Mouse (Mus musculus) megakaryocyte, embryonic 14.5 days (primary cell): ENCODE results near the gene Col12a1. TPM values are rescaled to one million over a fixed set of nuclear protein-coding genes. Genes with fewer than 3 reads are reported as not detected.
"Not testable (repeated sequence)": the region's sequence is repeated elsewhere in the genome, so short reads cannot be mapped to it uniquely, and the experiment has no call there.

Source experiments
- H3K27me3 ChIP-seq: replicated peaks from 2 replicates; pipeline ENCODE3; 2012; ENCODE audit warnings: inconsistent platforms
- H3K36me3 ChIP-seq: replicated peaks from 2 replicates; pipeline ENCODE3; 2012; ENCODE audit warnings: low read length, inconsistent platforms, mixed read lengths
- H3K4me1 ChIP-seq: 2 replicates; pipeline ENCODE4 v1.6.1; 2012; ENCODE audit warnings: inconsistent platforms
- H3K4me3 ChIP-seq: replicated peaks from 2 replicates; pipeline ENCODE3; 2012; ENCODE audit warnings: moderate library complexity, mild to moderate bottlenecking, inconsistent platforms
- H3K9me3 ChIP-seq: 2 replicates; pipeline ENCODE4 v1.6.1; 2012; ENCODE audit warnings: inconsistent platforms
- FLI1 ChIP-seq: IDR thresholded peaks from 2 replicates; pipeline ENCODE4 v1.6.1; 2012; ENCODE audit warnings: low read length, inconsistent platforms, mixed read lengths
- GATA1 ChIP-seq: IDR thresholded peaks from 3 replicates; pipeline ENCODE4 v1.6.1; 2012; ENCODE audit warnings: mixed read lengths, low read length, inconsistent platforms, borderline replicate concordance
- polyA plus RNA-seq: library from polyadenylated mRNA; stranded (reverse); fragments of >175 nt; gene quantifications from 2 replicates; pipeline ENCODE4 v1.2.3, GENCODE M21; 2012; ENCODE audit warnings: low replicate concordance; ENCODE audit not compliant: insufficient read depth

Gene Col12a1
- polyA plus RNA-seq, 1 experiment: 0.38 TPM

GRCm38 (mm10) chr9:79689771-79690535, 28.7 kb downstream of the Col12a1 start:
- TF ChIP-seq GATA1 (no peak), FLI1 (no peak)
- H3K9me3 ChIP-seq: no peaks in the 10 kb centered on the region
- H3K27me3 ChIP-seq: no peaks in the 10 kb centered on the region
- no peak overlapping the region for H3K4me3 ChIP-seq
- H3K36me3 ChIP-seq: no peaks in the 10 kb centered on the region
- no peaks in the 10 kb centered on the region for H3K4me1 ChIP-seq

- H3K4me1 ChIP-seq: no peaks in the 10 kb centered on the region
- no peak overlapping the region for H3K4me3 ChIP-seq
- H3K9me3 ChIP-seq: no peaks in the 10 kb centered on the region
- no peaks in the 10 kb centered on the region for H3K36me3 ChIP-seq
- H3K27me3 ChIP-seq: no peaks in the 10 kb centered on the region
- TF ChIP-seq GATA1 (no peak), FLI1 (no peak)
These were observed 29.3 kb downstream of the Col12a1 start for GRCm38 (mm10) chr9:79689342-79689741.

DNA sequence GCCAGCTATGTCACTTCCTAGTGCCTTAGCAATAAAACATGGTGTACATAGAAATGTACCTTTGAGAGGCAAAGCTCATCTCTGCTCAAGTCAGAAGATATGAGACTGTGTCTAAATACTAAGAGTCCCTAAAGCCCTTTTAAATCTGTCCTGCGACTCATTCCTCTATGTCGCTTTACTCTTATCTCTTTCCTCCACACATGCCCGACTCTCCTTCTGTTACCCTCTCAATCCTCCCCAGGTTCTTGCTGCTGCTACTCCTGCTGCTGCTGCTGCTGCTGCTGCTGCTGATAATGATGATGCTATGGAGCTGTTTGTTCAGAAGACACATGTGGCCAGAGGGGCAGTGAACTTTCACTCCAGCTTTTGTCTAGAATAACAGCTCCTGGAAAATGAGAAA, 31.4 kb downstream of the Col12a1 start:
- Histone ChIP-seq H3K27me3 (no peaks in the 10 kb centered on the region), H3K36me3 (no peaks in the 10 kb centered on the region), H3K9me3 (no peaks in the 10 kb centered on the region), H3K4me1 (no peaks in the 10 kb centered on the region), H3K4me3 (no peak overlapping the region)
- TF ChIP-seq FLI1 (no peak), GATA1 (no peak)

- no peaks in the 10 kb centered on the region for H3K27me3 ChIP-seq
- H3K4me3 ChIP-seq: no peak overlapping the region
- TF ChIP-seq GATA1 (no peak), FLI1 (no peak)
- no peaks in the 10 kb centered on the region for H3K4me1 ChIP-seq
- H3K9me3 ChIP-seq: no peaks in the 10 kb centered on the region
- H3K36me3 ChIP-seq: no peaks in the 10 kb centered on the region
These were observed 32.6 kb downstream of the Col12a1 start for GRCm38 (mm10) chr9:79686049-79686448.

DNA sequence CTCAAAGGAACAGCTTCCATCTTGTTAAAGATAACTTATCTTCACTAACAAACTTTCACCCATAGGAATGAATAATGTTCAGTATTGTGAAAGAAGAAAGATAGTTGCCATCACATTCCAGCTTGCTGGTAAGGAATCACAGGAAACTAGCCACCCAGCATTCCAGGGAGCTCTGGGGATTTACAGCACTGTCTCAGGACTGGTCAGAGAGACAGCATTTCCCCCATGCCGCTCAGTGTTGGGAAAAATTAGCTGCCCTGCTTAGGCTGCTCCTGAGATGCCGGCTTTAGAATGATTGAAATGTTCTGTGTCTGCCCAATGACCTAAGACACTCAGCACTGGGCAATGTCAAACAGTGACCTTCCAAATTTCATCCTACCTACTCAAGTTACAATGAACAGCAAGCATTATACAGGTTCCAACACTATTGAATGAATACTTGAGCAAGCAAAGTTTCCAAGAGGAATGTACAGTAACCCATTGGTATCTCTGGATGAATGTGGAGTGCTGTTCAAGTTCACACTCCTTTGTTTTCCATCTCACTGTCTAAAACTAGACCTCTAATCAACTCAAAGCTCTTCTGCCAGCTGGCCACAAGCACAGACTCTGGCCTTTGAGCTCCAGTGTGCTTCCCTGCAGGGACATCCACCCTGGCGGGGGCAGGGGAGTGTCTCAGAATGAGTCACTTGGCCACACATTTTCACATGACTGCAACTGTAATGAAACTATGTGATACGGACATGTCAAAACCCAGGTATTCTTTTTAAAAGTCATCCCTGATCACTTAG, 38.0 kb downstream of the Col12a1 start:
- TF ChIP-seq GATA1: no peak
- TF ChIP-seq FLI1: no peak
- Histone ChIP-seq H3K36me3 (no peaks in the 10 kb centered on the region), H3K27me3 (no peaks in the 10 kb centered on the region), H3K4me1 (no peaks in the 10 kb centered on the region), H3K4me3 (no peak overlapping the region), H3K9me3 (no peaks in the 10 kb centered on the region)

DNA sequence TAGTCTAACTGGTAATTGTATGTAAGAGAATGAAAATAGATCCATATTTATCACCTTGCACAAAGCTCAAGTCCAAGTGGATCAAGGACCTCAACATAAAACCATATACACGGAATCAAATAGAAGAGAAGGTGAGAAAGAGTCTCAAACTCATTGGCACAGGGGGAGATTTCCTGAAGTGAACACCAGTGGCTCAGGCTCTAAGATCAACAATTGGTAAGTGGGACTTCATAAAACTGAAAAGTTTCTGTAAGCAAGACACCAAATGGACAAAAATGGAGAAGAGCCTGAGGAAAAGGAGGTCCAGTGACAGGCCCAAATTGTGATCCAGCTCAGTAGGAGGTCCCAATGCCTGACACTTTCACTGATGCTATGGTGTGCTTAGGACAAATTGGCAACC, 49.8 kb downstream of the Col12a1 start:
- not testable (repeated sequence) for H3K4me3 ChIP-seq, H3K27me3 ChIP-seq, H3K4me1 ChIP-seq, H3K36me3 ChIP-seq, H3K9me3 ChIP-seq

DNA sequence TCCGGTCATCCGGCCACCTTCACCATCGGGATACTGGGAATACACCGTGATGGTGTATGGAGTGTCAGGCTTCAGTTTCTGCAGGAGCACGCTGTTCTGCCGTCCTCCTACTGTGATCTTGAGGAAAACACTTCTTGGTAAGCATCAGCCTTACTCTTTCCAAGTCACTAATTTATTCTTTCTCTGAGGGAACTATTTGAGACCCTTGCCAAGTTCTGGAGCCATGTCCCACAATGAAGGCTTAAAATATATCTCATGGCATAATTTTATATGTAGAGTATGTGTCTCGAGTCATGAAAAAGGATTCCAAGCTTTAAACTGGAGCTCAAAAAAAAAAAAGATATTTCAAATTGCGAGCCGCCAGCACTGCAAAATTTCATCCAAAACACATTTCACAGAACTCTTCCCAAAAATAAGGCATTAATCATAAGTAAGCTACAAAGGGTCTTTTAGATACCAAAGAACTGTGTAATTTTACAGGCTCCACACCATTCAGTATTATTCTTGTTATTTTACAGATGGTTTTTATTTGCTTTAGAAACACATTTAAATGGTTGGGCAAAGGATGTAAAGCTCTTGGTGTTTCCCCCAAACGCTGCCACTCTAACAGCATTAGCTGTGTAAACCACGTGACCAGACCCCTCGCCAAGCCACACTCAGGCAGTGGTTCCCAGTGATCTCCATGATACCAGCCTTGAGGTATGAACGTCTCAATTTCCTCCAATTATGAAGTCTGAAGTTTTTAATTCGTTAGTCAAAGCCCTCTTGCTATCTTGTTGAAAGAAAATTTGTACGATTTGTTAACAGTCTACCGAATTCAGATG, 65.1 kb downstream of the Col12a1 start:
- TF ChIP-seq GATA1 (no peak), FLI1 (no peak)
- Histone ChIP-seq H3K4me1 (no peaks in the 10 kb centered on the region), H3K27me3 (no peaks in the 10 kb centered on the region), H3K4me3 (no peak overlapping the region), H3K36me3 (no peaks in the 10 kb centered on the region), H3K9me3 (0 out of 2 replicates have a peak, but pooled peaks cover 2% of the 10 kb centered on the region)

GRCm38 (mm10) chr9:79648587-79648986, 70.0 kb downstream of the Col12a1 start:
- no peaks in the 10 kb centered on the region for H3K4me1 ChIP-seq
- H3K9me3 ChIP-seq: no peaks in the 10 kb centered on the region
- H3K4me3 ChIP-seq: no peak overlapping the region
- no peaks in the 10 kb centered on the region for H3K27me3 ChIP-seq
- H3K36me3 ChIP-seq: no peaks in the 10 kb centered on the region
- TF ChIP-seq FLI1 (no peak), GATA1 (no peak)

GRCm38 (mm10) chr9:79645757-79646156, 72.9 kb downstream of the Col12a1 start:
- no peaks in the 10 kb centered on the region for H3K9me3 ChIP-seq
- no peaks in the 10 kb centered on the region for H3K4me1 ChIP-seq
- H3K4me3 ChIP-seq: no peak overlapping the region
- no peaks in the 10 kb centered on the region for H3K27me3 ChIP-seq
- no peaks in the 10 kb centered on the region for H3K36me3 ChIP-seq
- no peak for TF ChIP-seq GATA1
- TF ChIP-seq FLI1: no peak

GRCm38 (mm10) chr9:79639430-79640090, 79.1 kb downstream of the Col12a1 start:
- Histone ChIP-seq H3K9me3 (no peaks in the 10 kb centered on the region), H3K4me3 (no peak overlapping the region), H3K4me1 (no peaks in the 10 kb centered on the region), H3K27me3 (no peaks in the 10 kb centered on the region), H3K36me3 (no peaks in the 10 kb centered on the region)
- TF ChIP-seq FLI1 (no peak), GATA1 (no peak)
